Mouse (Mus musculus) liver, embryonic 14.5 days (tissue): Measurements from ENCODE around the gene Gm10643. TPM values are rescaled to one million over a fixed set of nuclear protein-coding genes. Genes with fewer than 3 reads are reported as not detected.

Source experiments
- ATAC-seq: fragments of 200-750 bp; cut with Nextera tagmentation; 2 replicates; pipeline ENCODE4 v1.8.0; 2017; ENCODE audit warnings: moderate number of reproducible peaks, mild to moderate bottlenecking, moderate library complexity; ENCODE audit not compliant: insufficient read depth
- DNase-seq, 3 experiments: peaks; one replicate each; pipeline ENCODE4 v3.0.0-alpha.2; 2012 to 2013; ENCODE audit warnings: low read depth in 3 of 3, low spot score in 3 of 3
- H3K27ac ChIP-seq: fragments of 300-500 bp; sonication (generic); 2 replicates; pipeline ENCODE4 v1.5.1; 2014; ENCODE audit warnings: moderate library complexity, mild to moderate bottlenecking, control low read depth, inconsistent platforms
- H3K27me3 ChIP-seq: fragments of 300-500 bp; sonication (generic); 2 replicates; pipeline ENCODE4 v1.6.1; 2014; ENCODE audit warnings: mild to moderate bottlenecking, low read length, moderate library complexity; ENCODE audit not compliant: control insufficient read depth, insufficient read depth
- H3K36me3 ChIP-seq: fragments of 300-500 bp; sonication (generic); replicated peaks from 2 replicates; pipeline ENCODE4 v1.6.1; 2014; ENCODE audit warnings: low read depth; ENCODE audit not compliant: control insufficient read depth, insufficient read depth
- H3K4me1 ChIP-seq, 2 experiments: fragments of 200-500 bp in 1 of 2; fragments of 300-500 bp in 1 of 2; sonication (generic) in 1 of 2; replicated peaks; 2 replicates each; pipeline ENCODE4 v1.6.1; 2012 to 2014; ENCODE audit warnings: antibody characterized with exemption in 1 of 2, inconsistent platforms in 1 of 2, low read length in 1 of 2; ENCODE audit not compliant: control insufficient read depth in 2 of 2, insufficient read depth in 2 of 2
- H3K4me2 ChIP-seq: fragments of 300-500 bp; sonication (generic); 2 replicates; pipeline ENCODE4 v1.6.1; 2014; ENCODE audit warnings: low read depth, mild to moderate bottlenecking, control low read depth, moderate library complexity
- H3K4me3 ChIP-seq, 2 experiments: fragments of 200-500 bp in 1 of 2; fragments of 300-500 bp in 1 of 2; sonication (generic) in 1 of 2; 2 replicates each; pipeline ENCODE4 v1.5.1; 2012 to 2014; ENCODE audit warnings: low read depth in 2 of 2, low read length in 2 of 2, mild to moderate bottlenecking in 2 of 2, control low read depth in 1 of 2, inconsistent platforms in 1 of 2, moderate library complexity in 1 of 2; ENCODE audit not compliant: insufficient read depth in 1 of 2
- H3K9ac ChIP-seq: fragments of 300-500 bp; sonication (generic); replicated peaks from 2 replicates; pipeline ENCODE4 v1.6.1; 2014; ENCODE audit warnings: mild to moderate bottlenecking, control low read depth, moderate library complexity
- H3K9me3 ChIP-seq: fragments of 300-500 bp; sonication (generic); 2 replicates; pipeline ENCODE4 v1.6.1; 2016; ENCODE audit warnings: low read length, mixed read lengths; ENCODE audit not compliant: control insufficient read depth
- CTCF ChIP-seq: IDR thresholded peaks from 2 replicates; pipeline ENCODE4 v1.5.1; 2016; ENCODE audit warnings: antibody characterized with exemption, low read depth, control low read depth
- EP300 ChIP-seq: IDR thresholded peaks from 2 replicates; pipeline ENCODE4 v1.6.1; 2016; ENCODE audit warnings: antibody characterized with exemption, low read depth
- WGBS: fragments of 180-500 bp; shearing (Covaris S2); extraction: QIAGEN DNeasy Blood & Tissue Kit; methylation state at CpG from one replicate; pipeline ENCODE4 v1.1.7; 2014; ENCODE audit not compliant: insufficient replicate concordance; 5-methylcytosine and 5-hydroxymethylcytosine counted together
- polyA plus RNA-seq, 2 experiments: library from polyadenylated mRNA; depleted of rRNA in 1 of 2; stranded (reverse) in 1 of 2; unstranded in 1 of 2; fragments of >200 nt; fragmentation: Nextera tagmentation in 1 of 2; extraction: Ambion mirVana in 1 of 2; gene quantifications; 2 replicates each; pipeline versions ENCODE4 v1.2.1 to v1.2.3; 2012 to 2014

Gm10643 gene
- polyA plus RNA-seq, 2 experiments = 0.22 TPM; not detected in 1

- DNase-seq = peak; percentile 32 to 45 (median 41)
Measured at GRCm38 (mm10) chr8:84104221-84104620, 39.3 kb upstream of the Gm10643 start.

GRCm38 (mm10) chr8:84103601-84104000 is 38.7 kb upstream of the Gm10643 start:
- TF ChIP-seq EP300 (no peak), CTCF (no peak)
- H3K9me3 ChIP-seq = no peaks in the 10 kb centered on the region
- no peaks in the 10 kb centered on the region for H3K27me3 ChIP-seq
- peak overlapping the region; percentile 79 to 94 for H3K4me3 ChIP-seq
- H3K4me1 ChIP-seq = peaks cover 6 to 14% of the 10 kb centered on the region in 2 experiments
- no peak for ATAC-seq
- no peaks in the 10 kb centered on the region for H3K36me3 ChIP-seq
- H3K27ac ChIP-seq = no peak overlapping the region
- peak overlapping the region; percentile 78 for H3K4me2 ChIP-seq
- H3K9ac ChIP-seq = peak overlapping the region; percentile 82; the same call in 1 of the 2 replicates
- WGBS = 26% methylated on average over 3 of the region's 3 CpGs
- DNase-seq = no peak

More at GRCm38 (mm10) chr8:84104221-84104620, 39.3 kb upstream of the Gm10643 start:
- 0% methylated on average over 25 of the region's 29 CpGs for WGBS
- peak; percentile 76 for ATAC-seq
- peak overlapping the region; percentile 82 for H3K9ac ChIP-seq
- no peaks in the 10 kb centered on the region for H3K36me3 ChIP-seq
- TF ChIP-seq CTCF (peak; percentile 58), EP300 (no peak)
- H3K9me3 ChIP-seq = no peaks in the 10 kb centered on the region
- H3K27me3 ChIP-seq = no peaks in the 10 kb centered on the region
- H3K4me1 ChIP-seq = peaks cover 6 to 14% of the 10 kb centered on the region in 2 experiments
- peak overlapping the region; percentile 79 to 94 for H3K4me3 ChIP-seq
- no peak overlapping the region for H3K27ac ChIP-seq
- peak overlapping the region; percentile 78 for H3K4me2 ChIP-seq

- DNase-seq (no peak), ATAC-seq (no peak)
- H3K27ac ChIP-seq = no peak overlapping the region
- WGBS = 84% methylated on average over 25 of the region's 25 CpGs
- H3K4me2 ChIP-seq = no peak overlapping the region
- no peak overlapping the region for H3K9ac ChIP-seq
- H3K4me1 ChIP-seq = peaks cover 6 to 14% of the 10 kb centered on the region in 2 experiments
- TF ChIP-seq CTCF = no peak
- TF ChIP-seq EP300 = no peak
- no peaks in the 10 kb centered on the region for H3K9me3 ChIP-seq
- no peaks in the 10 kb centered on the region for H3K27me3 ChIP-seq
- H3K4me3 ChIP-seq = no peak overlapping the region
- peaks cover 7% of the 10 kb centered on the region for H3K36me3 ChIP-seq
Measured at GRCm38 (mm10) chr8:84101476-84102270, 36.7 kb upstream of the Gm10643 start.

- no peak overlapping the region for H3K9ac ChIP-seq
- no peaks in the 10 kb centered on the region for H3K27me3 ChIP-seq
- H3K27ac ChIP-seq = no peak overlapping the region
- no peaks in the 10 kb centered on the region for H3K9me3 ChIP-seq
- no peak overlapping the region for H3K4me2 ChIP-seq
- H3K4me1 ChIP-seq = peaks cover 2 to 3% of the 10 kb centered on the region in 2 experiments
- no peak for ATAC-seq
- 91% methylated on average over 7 of the region's 7 CpGs for WGBS
- H3K4me3 ChIP-seq = no peak overlapping the region
- peaks cover 10% of the 10 kb centered on the region for H3K36me3 ChIP-seq
- TF ChIP-seq CTCF = no peak
- no peak for TF ChIP-seq EP300
- DNase-seq = no peak
Measured at GRCm38 (mm10) chr8:84098376-84098775, 33.4 kb upstream of the Gm10643 start.

GRCm38 (mm10) chr8:84096061-84096460 is 31.1 kb upstream of the Gm10643 start:
- H3K36me3 ChIP-seq = peaks cover 12% of the 10 kb centered on the region
- 72% methylated on average over 8 of the region's 8 CpGs for WGBS
- no peak overlapping the region for H3K27ac ChIP-seq

More at GRCm38 (mm10) chr8:84096061-84096460, 31.1 kb upstream of the Gm10643 start:
- H3K4me1 ChIP-seq = no peaks in the 10 kb centered on the region
- H3K4me3 ChIP-seq = no peak overlapping the region
- TF ChIP-seq EP300 (no peak), CTCF (no peak)
- ATAC-seq = no peak
- no peak overlapping the region for H3K9ac ChIP-seq
- DNase-seq = no peak
- no peaks in the 10 kb centered on the region for H3K27me3 ChIP-seq
- H3K4me2 ChIP-seq = no peak overlapping the region
- no peaks in the 10 kb centered on the region for H3K9me3 ChIP-seq
